Mouse (Mus musculus): ENCODE results near the gene Epha4.

Epha4 gene

DNA sequence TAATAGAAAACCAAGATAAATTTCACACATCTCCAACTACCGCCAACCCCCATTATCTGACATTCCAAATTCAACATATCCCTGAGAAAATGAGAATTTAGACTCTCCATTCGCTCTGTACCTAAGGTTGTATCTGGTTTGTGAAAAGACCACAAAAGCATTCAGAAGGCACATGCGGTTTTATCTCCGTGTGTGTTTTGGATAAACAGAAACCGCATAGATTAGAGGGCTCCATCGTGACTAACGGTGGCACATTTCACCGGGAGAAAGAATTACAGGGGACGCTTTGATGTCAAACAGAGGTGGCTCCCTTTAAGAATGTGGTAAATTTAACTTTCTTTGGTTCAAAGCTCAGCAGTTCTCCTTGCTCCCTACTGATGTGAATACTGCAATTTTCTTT, 107.5 kb downstream of the Epha4 start:
- DNase-seq (ENCODE audit: low spot score), result no peak

DNA sequence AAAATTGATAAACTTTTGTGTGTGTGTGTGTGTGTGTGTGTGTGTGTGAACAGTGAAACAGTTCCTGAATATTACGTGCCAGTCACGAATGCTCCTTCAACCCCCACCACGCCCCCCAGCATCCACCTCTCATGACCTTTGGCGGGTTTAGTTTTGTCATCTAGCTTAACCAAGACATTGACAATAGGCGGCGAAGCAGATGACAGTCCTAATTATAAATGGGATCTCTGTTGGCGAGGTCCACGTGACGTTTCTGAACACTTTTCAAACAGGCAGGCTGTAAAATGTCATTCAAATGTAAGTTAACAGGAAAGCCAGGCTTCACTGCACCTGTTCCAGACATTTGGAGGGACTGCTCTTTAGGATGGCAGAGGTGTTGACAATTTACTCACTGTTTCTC, 108.3 kb downstream of the Epha4 start:
- DNase-seq (ENCODE audit: low spot score), result no peak

DNA sequence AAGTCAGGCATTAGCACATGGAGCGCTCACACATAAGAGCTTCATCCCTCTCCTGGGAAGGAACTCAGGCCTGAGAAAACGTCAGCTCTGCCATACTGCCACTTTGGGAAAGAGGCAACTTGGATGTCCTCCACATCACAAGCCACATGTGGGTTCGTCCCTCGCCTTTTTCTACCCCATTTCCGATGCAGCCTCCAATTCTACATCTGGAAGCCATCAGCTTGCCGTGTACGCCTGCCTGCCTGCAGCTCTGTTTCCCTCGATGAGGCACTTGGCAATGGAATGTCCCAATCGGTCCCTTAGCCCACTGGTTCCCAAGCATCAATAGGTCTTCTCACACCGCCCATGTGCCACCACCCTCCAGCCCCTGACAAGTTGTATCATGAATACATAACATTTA, 110.4 kb downstream of the Epha4 start:
- DNase-seq (ENCODE audit: low spot score), result no peak

DNA sequence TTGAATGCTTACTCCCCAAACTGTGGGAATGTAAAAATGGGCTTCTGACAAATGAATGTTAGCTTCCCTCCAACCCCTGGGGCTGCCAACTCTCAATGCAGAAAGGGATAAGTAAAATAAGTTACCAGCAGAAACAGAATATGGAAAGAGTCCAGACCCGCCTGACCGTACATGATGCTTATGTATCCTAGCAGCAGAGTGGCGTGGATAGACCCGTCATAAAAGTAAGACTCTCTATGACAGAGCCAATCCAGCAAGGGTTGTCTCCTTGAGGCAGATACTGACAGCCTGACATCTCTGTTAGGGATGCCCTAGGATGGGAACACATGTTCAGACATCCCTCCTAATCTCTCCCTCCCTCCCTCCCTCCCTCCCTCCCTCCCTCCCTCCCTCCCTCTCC, 111.9 kb downstream of the Epha4 start:
- DNase-seq (ENCODE audit: low spot score), result no peak

DNA sequence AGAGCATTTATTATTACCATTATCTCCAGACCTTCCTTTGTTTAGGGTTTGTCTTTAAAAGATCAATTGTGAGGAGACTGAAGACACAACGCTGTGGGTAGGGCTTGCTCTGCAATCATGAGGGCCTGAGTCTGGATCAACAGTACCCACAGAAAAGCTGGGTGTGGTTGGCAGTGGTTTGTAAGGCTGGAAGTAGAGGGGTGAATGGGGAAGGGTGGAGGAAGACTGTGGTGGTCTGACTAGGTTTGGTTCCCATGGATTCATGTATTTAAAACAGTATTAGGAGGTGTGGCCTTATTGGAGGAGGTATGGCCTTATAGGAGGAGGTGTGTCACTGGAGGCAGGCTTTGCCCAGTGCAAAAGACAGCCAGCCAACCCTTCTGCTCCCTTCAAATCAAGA, 113.4 kb downstream of the Epha4 start:
- DNase-seq (ENCODE audit: low spot score), result no peak

DNA sequence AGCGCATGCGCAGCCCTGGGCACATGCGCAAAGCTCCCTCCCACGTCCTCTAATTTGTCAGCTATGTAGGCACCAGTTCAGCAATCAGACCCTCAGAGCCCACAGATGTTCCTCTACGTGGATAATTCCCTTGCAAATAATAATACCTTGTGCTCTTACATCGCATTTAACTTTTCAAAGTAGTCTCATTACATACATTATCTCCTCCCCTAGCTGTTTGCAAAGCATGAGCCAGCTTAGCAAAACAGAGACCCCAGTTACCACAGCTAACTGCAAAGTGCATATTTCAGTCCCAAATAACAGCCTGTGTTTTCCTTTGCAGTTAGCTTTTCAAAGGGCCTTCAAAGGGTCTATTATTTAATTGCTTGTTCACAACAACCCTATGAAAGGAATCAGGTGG, 123.3 kb downstream of the Epha4 start:
- DNase-seq (ENCODE audit: low spot score), result no peak

DNA sequence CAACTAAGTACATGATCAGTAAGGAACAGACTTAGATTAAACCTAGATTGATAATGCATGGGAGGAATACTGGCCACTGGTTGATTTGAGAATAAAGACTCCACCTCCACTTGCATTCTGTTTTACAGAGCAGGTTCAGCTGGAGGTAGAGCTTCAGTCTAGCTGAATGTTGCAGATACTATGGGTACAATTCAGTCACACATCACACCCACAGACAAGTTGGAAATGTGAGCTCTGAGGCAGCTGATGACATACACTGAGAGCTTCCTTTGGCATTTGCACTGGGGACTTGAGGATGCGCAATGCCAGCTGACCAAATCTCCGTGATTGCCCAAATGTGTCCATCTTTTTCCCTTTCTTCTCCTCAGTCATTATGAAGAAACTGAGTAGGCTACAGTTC, 125.8 kb downstream of the Epha4 start:
- DNase-seq (ENCODE audit: low spot score), result no peak

DNA sequence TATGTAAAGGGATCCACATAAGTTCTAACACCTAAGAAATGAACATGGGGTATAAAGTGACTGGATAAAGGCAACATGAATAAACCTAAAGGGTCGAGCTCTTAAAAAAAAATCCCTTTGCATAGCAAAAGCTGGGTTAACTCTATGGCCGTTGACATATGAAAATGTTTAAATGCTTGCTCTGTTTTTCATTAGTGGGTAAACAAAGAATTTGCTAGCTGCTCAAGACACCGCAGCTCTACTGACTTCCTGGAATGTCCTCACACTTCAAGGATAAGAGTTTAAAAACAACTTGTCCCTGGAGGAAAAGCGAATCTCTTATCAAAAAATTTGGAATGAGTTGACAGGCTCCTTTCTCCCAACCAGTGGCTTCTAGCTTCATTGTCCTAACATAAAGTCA, 126.3 kb downstream of the Epha4 start:
- no peak for DNase-seq (ENCODE audit: low spot score)

DNA sequence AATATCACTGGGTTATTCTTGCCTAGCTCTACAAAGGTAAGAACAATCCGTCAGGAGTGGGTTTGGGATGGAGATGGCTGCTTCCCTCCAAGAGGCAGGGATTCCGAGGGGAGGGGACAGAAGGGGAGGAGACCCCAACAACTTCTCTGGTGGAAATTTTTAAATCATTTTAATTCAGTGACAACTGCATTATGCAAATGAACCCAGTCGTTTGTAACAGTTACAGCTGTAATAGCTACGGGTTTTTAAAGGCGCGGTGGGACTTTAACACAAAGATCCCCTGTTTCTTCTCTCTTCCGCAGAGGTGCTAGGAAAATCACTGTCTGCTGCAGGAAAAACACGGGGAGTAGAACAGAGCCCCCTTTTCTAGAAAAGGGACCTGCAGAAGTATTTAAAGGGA, 129.3 kb downstream of the Epha4 start:
- no peak for DNase-seq (ENCODE audit: low spot score)

DNA sequence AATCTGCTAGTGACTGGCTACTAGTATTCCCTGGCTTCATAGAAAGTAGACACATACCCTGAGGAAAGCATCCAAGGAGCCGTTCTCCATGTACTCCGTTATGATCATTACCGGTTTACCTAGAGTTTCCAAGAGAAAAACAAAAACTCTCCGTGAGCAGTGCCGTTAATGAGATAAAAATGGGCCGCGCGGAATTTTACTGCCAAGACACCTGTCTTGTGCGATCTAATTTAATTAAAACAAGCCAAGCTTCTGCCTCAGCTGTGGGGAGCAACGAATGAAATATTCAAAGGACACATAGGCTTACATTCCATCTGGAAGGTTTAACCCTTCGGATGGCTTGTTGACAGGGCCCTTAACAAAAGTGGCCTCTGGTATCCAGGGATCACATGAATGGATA, 131.4 kb downstream of the Epha4 start:
- DNase-seq (ENCODE audit: low spot score), result no peak

DNA sequence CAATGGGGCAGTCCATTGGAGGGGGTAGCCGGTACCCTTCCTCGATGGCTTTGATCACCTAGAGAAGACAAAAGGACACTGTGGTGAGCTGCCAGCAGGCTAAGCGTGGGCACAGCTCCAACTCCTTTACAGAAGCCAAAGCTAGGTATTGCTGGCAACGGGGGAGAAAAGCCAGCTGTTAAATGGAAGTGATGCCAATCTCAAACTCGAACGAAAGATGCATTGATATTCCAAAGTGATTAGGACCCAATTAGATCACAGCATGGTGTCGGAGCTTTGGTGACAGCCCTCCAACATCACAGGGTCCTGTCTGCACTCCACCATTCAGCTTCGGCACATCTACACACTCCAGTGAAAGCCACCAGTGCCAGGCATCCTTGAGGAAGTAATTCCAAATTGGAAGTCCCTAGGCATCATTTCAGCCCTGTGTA, 137.3 kb downstream of the Epha4 start:
- no peak for DNase-seq (ENCODE audit: low spot score)

DNA sequence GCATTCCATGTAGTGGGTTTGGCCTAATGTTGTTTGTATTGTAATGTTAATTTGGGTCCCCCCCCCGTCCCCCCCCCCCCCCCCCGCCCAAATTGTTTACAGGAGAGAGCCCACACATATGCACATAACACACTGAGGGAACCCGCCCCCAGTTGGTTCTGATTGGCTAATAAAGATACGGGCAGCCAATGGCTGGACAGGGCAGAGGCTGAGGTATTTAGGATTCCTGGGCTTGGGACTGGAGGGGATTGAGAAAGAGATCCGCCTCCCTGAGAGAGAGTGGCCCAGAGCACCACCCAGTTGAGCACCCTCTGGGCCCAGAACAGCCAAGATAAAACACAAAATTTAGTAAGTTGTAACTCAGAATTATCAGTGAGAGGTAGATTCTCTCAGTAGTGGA, 140.8 kb downstream of the Epha4 start:
- DNase-seq (ENCODE audit: low spot score), result no peak

DNA sequence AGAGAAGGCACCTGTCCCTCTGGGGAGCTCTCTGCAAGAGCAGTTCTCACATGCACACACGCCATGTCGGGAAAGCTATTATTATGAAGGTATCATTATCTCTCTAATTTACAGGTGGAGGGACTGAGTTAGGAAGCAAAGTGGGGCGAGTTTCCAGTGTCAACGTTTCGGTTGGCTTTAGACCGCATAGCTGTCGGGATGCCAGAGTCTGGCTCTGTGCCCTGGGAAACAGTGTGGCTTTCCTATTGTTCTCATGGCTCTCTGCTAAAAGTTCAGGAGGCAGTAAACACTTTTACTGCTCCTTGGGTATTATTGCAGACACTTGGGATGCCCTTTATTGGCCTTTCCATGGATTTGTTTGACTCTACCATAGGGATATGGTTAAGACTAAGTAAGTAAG, 144.0 kb downstream of the Epha4 start:
- DNase-seq (ENCODE audit: low spot score), result no peak

DNA sequence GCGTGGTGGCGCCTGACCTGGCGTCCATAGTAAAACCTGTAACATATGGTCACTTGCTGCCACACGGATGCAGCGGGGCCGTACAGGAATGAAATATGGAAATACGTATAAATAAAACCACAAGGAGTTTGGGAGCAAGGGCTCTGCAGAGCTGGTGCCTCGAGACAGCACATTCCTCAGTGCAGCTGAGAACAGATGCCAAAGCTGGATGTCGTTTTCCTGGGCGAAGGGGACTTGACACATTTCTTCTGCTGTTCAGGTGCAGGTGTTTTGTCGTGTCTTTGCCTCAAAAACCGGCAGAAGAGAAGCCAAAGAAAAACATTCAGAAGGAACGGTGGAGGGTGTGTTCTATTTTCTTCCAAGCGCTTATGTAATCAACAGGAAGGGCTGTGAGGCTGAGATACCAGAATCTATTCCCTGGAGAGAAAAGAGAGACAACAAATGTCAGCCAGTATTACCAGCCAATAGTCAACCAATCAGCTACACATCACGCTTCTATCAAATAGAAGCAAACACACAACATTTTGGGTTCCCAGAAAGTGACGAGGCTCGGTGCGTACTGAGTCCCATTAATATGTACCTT, 145.5 kb downstream of the Epha4 start:
- DNase-seq (ENCODE audit: low spot score), result no peak

DNA sequence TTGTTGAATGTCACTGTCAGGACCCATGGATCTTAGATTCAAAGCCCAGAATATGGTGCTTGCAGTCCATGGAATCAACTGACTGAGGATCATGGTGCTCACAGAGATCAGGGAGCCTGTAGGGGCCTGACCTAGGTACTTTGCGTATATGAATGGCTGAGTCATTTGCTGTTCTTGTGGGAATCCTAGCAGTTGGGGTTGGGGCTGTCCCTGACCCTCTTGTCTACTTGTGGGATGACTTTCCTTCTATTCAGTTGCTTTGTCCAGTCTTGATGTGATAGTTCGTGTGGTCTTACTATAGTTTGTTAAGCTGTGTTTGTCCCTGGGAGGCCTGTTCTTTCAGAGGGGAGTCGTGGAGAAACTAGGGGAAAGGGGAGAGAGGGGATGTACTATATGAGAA, 149.0 kb downstream of the Epha4 start:
- no peak for DNase-seq (ENCODE audit: low spot score)

DNA sequence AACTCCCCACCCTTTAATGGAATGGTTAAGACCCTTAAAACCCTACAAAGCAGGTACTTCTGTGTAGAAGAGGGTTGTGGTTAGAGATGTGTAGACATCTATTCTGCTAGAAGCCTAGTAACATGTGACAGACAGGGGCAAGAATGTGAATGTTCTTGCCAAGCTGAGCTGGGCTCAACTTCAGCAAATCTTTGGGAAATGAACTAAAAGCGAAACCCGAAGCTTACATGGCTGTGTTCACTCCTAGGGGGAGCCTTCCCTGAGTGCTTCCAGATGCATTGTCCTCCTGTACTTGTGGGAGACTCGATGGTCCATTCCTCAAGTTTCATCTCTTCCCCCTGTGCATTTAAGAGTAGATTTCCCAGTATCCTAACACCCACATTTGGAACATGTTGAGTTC, 150.3 kb downstream of the Epha4 start:
- DNase-seq (ENCODE audit: low spot score), result no peak

DNA sequence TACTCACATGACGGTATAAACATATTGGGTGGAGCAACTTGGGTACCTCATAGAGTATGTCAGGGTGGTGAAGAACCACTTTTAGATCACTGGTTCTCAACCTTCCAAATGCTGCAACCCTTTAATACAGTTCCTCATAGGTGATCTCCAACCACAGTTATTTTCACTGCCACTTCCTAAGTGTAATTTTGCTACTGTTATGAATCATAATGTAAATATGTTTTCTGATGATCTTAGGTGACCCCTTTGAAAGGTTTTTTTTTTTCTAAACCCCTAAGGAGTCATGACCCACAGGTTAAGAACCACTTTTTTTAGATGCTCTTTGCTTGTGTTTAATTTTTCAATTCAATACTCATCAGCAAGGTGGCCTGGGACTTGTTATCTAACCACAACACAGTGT, 151.0 kb downstream of the Epha4 start:
- no peak for DNase-seq (ENCODE audit: low spot score)

DNA sequence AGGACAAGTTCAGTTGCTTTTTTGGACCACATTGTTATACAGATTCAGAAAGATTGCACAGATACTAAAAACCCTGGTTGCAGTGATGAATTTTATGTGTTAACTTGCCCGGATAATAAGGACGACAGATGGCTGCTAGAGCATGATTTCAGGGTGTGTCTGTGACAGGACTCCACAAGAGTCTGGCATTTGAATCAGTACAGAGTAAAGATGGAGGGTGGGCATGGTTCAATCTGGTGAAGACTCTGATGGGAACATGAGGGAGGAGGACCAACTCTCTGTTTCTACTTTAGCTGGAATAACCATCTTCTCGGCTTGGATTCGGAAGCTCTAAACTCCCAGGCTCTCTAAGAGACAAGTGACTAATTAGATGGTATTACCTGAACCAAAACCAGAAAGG, 168.4 kb downstream of the Epha4 start:
- DNase-seq (ENCODE audit: low spot score), result no peak

DNA sequence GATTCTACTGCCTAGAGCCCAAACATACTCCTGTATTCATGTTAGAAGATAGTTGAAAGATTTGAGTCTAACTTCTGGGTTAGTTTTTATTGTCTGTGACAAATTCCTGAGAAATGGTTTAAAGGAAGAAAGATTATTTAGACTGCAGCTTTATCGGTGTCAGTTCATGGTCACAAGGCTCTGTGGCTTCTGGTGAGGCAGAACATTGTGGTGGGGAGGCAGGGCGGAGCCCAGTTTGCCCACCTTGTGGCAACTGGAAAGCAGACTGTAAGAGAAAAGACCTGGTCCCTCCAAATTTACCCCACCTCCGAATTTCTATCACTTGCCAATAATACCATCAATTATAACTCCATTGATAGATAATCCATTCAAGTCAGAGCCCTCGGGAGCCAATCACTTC, 171.1 kb downstream of the Epha4 start:
- no peak for DNase-seq (ENCODE audit: low spot score)

DNA sequence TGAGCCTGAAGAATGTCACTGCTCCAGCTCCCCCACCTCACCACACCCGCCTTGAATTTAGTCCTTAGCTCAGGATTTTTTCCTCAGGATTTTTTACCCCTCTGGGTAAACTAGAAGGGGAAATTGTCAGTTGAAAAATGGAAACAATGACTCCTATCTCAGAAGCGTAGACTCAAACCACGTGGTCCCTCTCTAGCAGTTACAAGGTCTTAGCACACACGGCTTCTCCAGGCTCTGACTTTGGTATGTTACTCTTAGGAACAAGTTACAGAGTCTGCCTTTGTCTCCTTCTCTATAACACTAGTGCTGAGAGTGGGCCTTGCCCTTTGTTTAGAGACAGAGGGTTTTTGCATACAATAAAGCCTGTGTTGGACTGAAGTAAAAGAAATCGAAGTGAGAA, 175.2 kb downstream of the Epha4 start:
- no peak for DNase-seq (ENCODE audit: low spot score)

DNA sequence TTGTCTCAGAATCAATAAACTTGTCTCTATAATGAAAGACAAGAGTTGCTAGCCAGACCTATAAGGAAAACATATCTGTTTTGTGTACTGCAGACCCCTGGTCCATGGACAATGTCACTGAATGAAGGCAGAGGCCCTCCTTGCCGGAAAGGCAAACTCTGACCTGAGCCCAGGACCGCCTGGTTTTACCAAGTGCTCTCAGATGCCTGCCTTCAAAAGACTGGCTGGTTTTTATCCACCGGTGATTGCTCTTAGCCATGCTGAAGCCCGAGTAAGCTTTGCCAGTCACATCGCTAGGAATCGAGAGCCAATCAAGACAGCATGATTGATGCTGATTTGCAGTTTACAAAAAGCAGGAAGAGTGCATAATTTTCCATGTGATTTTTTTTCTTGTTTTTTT, 176.5 kb downstream of the Epha4 start:
- DNase-seq (ENCODE audit: low spot score), result no peak

DNA sequence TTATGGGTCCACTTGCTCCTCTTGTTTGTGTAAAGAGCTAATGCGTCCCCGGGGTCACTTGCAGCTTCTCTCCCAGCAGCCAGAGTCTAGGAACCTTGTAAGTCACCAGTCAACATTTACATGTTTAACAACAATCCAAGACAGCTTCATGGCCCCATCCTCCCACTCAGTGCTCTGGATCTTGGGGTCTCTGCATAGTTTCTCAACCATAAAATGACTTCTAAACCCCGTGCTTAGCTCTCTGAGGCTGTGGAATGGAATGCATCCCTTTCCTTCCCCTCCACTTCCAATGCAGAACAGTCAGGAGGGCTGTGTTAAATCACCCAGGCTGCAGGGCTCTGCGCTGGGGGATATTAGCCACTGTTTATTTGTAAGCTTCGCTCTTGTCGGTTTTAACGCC, 178.0 kb downstream of the Epha4 start:
- DNase-seq (ENCODE audit: low spot score), result no peak

DNA sequence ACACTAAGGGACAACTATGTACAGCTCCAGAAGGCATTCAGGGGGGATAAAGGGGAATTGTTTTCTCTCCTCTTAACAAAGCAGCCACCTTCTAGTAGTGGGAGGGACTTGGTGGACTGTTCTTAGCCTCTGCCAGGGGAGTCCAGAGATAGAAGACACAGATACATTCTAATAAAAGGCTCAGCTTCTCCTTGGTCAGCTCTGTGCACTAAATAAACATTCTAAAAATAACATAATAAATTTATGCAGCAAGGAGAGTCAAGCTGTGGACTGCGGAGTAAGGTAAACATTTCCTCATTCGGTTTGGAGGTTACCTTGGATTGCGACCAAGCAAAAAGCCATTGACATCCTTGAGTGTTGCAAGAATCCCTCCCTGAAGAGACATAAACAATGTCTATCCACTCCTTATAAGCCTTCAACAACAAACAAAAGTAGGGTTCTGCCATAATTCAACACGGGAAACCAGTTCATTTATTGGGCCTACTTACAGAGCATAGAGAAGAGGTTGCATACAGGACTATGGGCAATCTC, 196.2 kb downstream of the Epha4 start:
- no peak for DNase-seq (ENCODE audit: low spot score)

All from testis, postnatal 10 days (tissue).